Mouse (Mus musculus) embryonic facial prominence, embryonic 10.5 days (tissue): ENCODE data around the gene Prss57. TPM values are rescaled to one million over a fixed set of nuclear protein-coding genes. Genes with fewer than 3 reads are reported as not detected.

Experiments used
- DNase-seq: peaks from one replicate; pipeline ENCODE4 v3.0.0-alpha.2; 2017; ENCODE audit warnings: low spot score
- H3K27ac ChIP-seq: fragments of 300-500 bp; sonication (generic); replicated peaks from 2 replicates; pipeline ENCODE4 v1.5.1; 2016; ENCODE audit warnings: mild to moderate bottlenecking
- H3K27me3 ChIP-seq: fragments of 300-500 bp; sonication (generic); replicated peaks from 2 replicates; pipeline ENCODE4 v1.6.1; 2016; ENCODE audit warnings: low read depth, mild to moderate bottlenecking; ENCODE audit not compliant: poor library complexity, severe bottlenecking
- H3K36me3 ChIP-seq: fragments of 300-500 bp; sonication (generic); replicated peaks from 2 replicates; pipeline ENCODE4 v1.6.1; 2016; ENCODE audit warnings: mild to moderate bottlenecking, moderate library complexity
- H3K4me1 ChIP-seq: fragments of 300-500 bp; sonication (generic); 2 replicates; pipeline ENCODE4 v1.6.1; 2016
- H3K4me3 ChIP-seq: fragments of 300-500 bp; sonication (generic); 2 replicates; pipeline ENCODE4 v1.5.1; 2016; ENCODE audit warnings: mild to moderate bottlenecking, moderate library complexity
- H3K9me3 ChIP-seq: fragments of 300-500 bp; sonication (generic); 2 replicates; pipeline ENCODE4 v1.6.1; 2016; ENCODE audit warnings: mild to moderate bottlenecking
- WGBS: fragments of 180-500 bp; shearing (Covaris S2); methylation state at CpG from one replicate; pipeline ENCODE4 v1.1.7; 2016; 5-methylcytosine and 5-hydroxymethylcytosine counted together
- polyA plus RNA-seq: library from polyadenylated mRNA; unstranded; fragments of >200 nt; fragmentation: Nextera tagmentation; extraction: Ambion mirVana; gene quantifications from 2 replicates; pipeline ENCODE4 v1.2.1, GENCODE M21; 2016

The Prss57 gene
- polyA plus RNA-seq, result 0.05 TPM in 1 of 2 replicates, not detected in the other

GRCm38 (mm10) chr10:79790861-79791260 lies at the start of gene Prss57:
Prss57 (minus strand) TSS chr10:79790961.
- peaks cover 7% of the 10 kb centered on the region for H3K36me3 ChIP-seq
- 84% methylated on average over 4 of the region's 4 CpGs for WGBS
- no peaks in the 10 kb centered on the region; the same call in 1 of the 2 replicates for H3K27me3 ChIP-seq
- no peaks in the 10 kb centered on the region for H3K9me3 ChIP-seq
- no peak for DNase-seq
- H3K4me3 ChIP-seq, result no peak within 1 kb of the TSS
- no peak within 1 kb of the TSS for H3K27ac ChIP-seq
- peaks cover 33% of the 10 kb centered on the region for H3K4me1 ChIP-seq

GRCm38 (mm10) chr10:79840091-79840490 lies 49.3 kb upstream of the Prss57 start:
- DNase-seq, result no peak
- Histone ChIP-seq H3K9me3 (no peaks in the 10 kb centered on the region), H3K27me3 (no peaks in the 10 kb centered on the region), H3K4me3 (peak overlapping the region; percentile 57), H3K36me3 (no peaks in the 10 kb centered on the region), H3K4me1 (peaks cover 35% of the 10 kb centered on the region), H3K27ac (peak overlapping the region; percentile 89)
- 91% methylated on average over 3 of the region's 3 CpGs for WGBS

- peaks cover 32% of the 10 kb centered on the region for H3K4me1 ChIP-seq
- H3K27ac ChIP-seq, result no peak overlapping the region
- H3K36me3 ChIP-seq, result no peaks in the 10 kb centered on the region
- 62% methylated on average over 2 of the region's 2 CpGs for WGBS
- DNase-seq, result no peak
- no peaks in the 10 kb centered on the region for H3K27me3 ChIP-seq
- no peaks in the 10 kb centered on the region for H3K9me3 ChIP-seq
- no peak overlapping the region for H3K4me3 ChIP-seq
Measured at GRCm38 (mm10) chr10:79838151-79838550, 47.4 kb upstream of the Prss57 start.

- H3K4me1 ChIP-seq, result peaks cover 19% of the 10 kb centered on the region
- no peak overlapping the region for H3K4me3 ChIP-seq
- no peaks in the 10 kb centered on the region for H3K36me3 ChIP-seq
- H3K27me3 ChIP-seq, result no peaks in the 10 kb centered on the region
- H3K27ac ChIP-seq, result no peak overlapping the region
- 95% methylated on average over 3 of the region's 3 CpGs for WGBS
- H3K9me3 ChIP-seq, result no peaks in the 10 kb centered on the region
- no peak for DNase-seq
Measured at GRCm38 (mm10) chr10:79836918-79837317, 46.2 kb upstream of the Prss57 start.

GRCm38 (mm10) chr10:79834769-79835398 lies 44.1 kb upstream of the Prss57 start:
- no peaks in the 10 kb centered on the region for H3K36me3 ChIP-seq
- 29% methylated on average over 9 of the region's 9 CpGs for WGBS

GRCm38 (mm10) chr10:79832786-79833181 lies 42.0 kb upstream of the Prss57 start:
- Histone ChIP-seq H3K36me3 (no peaks in the 10 kb centered on the region), H3K4me1 (peaks cover 5% of the 10 kb centered on the region; the same call in 1 of the 2 replicates), H3K27me3 (no peaks in the 10 kb centered on the region), H3K4me3 (no peak overlapping the region), H3K27ac (no peak overlapping the region), H3K9me3 (no peaks in the 10 kb centered on the region)
- DNase-seq, result no peak
- WGBS, result 72% methylated on average over 9 of the region's 9 CpGs

More at GRCm38 (mm10) chr10:79834769-79835398, 44.1 kb upstream of the Prss57 start:
- Histone ChIP-seq H3K4me1 (peaks cover 5% of the 10 kb centered on the region; the same call in 1 of the 2 replicates), H3K4me3 (no peak overlapping the region), H3K27ac (no peak overlapping the region), H3K27me3 (no peaks in the 10 kb centered on the region), H3K9me3 (no peaks in the 10 kb centered on the region)
- peak; percentile 84 for DNase-seq

- no peak for DNase-seq
- Histone ChIP-seq H3K4me1 (peaks cover 5% of the 10 kb centered on the region; the same call in 1 of the 2 replicates), H3K36me3 (no peaks in the 10 kb centered on the region), H3K27me3 (no peaks in the 10 kb centered on the region), H3K27ac (no peak overlapping the region), H3K4me3 (no peak overlapping the region), H3K9me3 (no peaks in the 10 kb centered on the region)
- whole genome bisulfite sequencing, result 85% methylated on average over 7 of the region's 7 CpGs
Measured at GRCm38 (mm10) chr10:79832026-79832785, 41.4 kb upstream of the Prss57 start.

- H3K4me3 ChIP-seq, result no peak overlapping the region
- 91% methylated on average over 3 of the region's 3 CpGs for WGBS
- peaks cover 5% of the 10 kb centered on the region; the same call in 1 of the 2 replicates for H3K4me1 ChIP-seq
- DNase-seq, result no peak
- no peak overlapping the region for H3K27ac ChIP-seq
- no peaks in the 10 kb centered on the region for H3K9me3 ChIP-seq
- H3K36me3 ChIP-seq, result no peaks in the 10 kb centered on the region
- H3K27me3 ChIP-seq, result no peaks in the 10 kb centered on the region
Measured at GRCm38 (mm10) chr10:79831583-79831982, 40.8 kb upstream of the Prss57 start.

GRCm38 (mm10) chr10:79824413-79824812 lies 33.7 kb upstream of the Prss57 start:
- Histone ChIP-seq H3K27ac (no peak overlapping the region), H3K4me3 (no peak overlapping the region), H3K9me3 (no peaks in the 10 kb centered on the region), H3K36me3 (peaks cover 16% of the 10 kb centered on the region), H3K27me3 (no peaks in the 10 kb centered on the region; the same call in 1 of the 2 replicates), H3K4me1 (peaks cover 34% of the 10 kb centered on the region)
- WGBS, result 65% methylated on average over 6 of the region's 6 CpGs
- no peak for DNase-seq

GRCm38 (mm10) chr10:79823011-79823410 lies 32.2 kb upstream of the Prss57 start:
- H3K36me3 ChIP-seq, result peaks cover 30% of the 10 kb centered on the region
- WGBS, result 67% methylated on average over 6 of the region's 6 CpGs
- H3K27ac ChIP-seq, result peak overlapping the region; percentile 66; the same call in 1 of the 2 replicates
- H3K27me3 ChIP-seq, result no peaks in the 10 kb centered on the region; the same call in 1 of the 2 replicates
- H3K9me3 ChIP-seq, result no peaks in the 10 kb centered on the region
- DNase-seq, result no peak
- H3K4me1 ChIP-seq, result peaks cover 44% of the 10 kb centered on the region
- H3K4me3 ChIP-seq, result 0 out of 2 replicates have a peak overlapping the region, but pooled peaks have one; percentile 21

- no peaks in the 10 kb centered on the region; the same call in 1 of the 2 replicates for H3K27me3 ChIP-seq
- peaks cover 32% of the 10 kb centered on the region for H3K36me3 ChIP-seq
- no peaks in the 10 kb centered on the region for H3K9me3 ChIP-seq
- peak overlapping the region; percentile 21; the same call in 1 of the 2 replicates for H3K4me3 ChIP-seq
- H3K27ac ChIP-seq, result peak overlapping the region; percentile 66
- WGBS, result 26% methylated on average over 17 of the region's 17 CpGs
- H3K4me1 ChIP-seq, result peaks cover 45% of the 10 kb centered on the region
- peak; percentile 43 for DNase-seq
Measured at GRCm38 (mm10) chr10:79822372-79822771, 31.6 kb upstream of the Prss57 start.

- H3K27ac ChIP-seq, result peak overlapping the region; percentile 66; the same call in 1 of the 2 replicates
- WGBS, result 89% methylated on average over 12 of the region's 12 CpGs
- H3K9me3 ChIP-seq, result no peaks in the 10 kb centered on the region
- H3K4me3 ChIP-seq, result no peak overlapping the region
- no peak for DNase-seq
- H3K36me3 ChIP-seq, result peaks cover 38% of the 10 kb centered on the region
- H3K4me1 ChIP-seq, result peaks cover 45% of the 10 kb centered on the region
- H3K27me3 ChIP-seq, result no peaks in the 10 kb centered on the region; the same call in 1 of the 2 replicates
Measured at GRCm38 (mm10) chr10:79821731-79822130, 31.0 kb upstream of the Prss57 start.
